Mouse (Mus musculus): Measurements from ENCODE around the gene Shb.

GRCm38 (mm10) chr4:45404086-45404485 is 128.2 kb downstream of the Shb start:
- no peak for TF ChIP-seq CTCF (IDR thresholded peaks at IDR 0.05; ENCODE audit: control insufficient read depth, insufficient read depth, low read length)
- TF ChIP-seq POLR2A (IDR thresholded peaks at IDR 0.05; ENCODE audit: borderline replicate concordance, control insufficient read depth, low read depth, low read length), result no peak

Data from bone marrow, adult 2 months (tissue).